Mouse (Mus musculus) hematopoietic stem cell, adult 5-6 weeks (primary cell): ENCODE results near the gene Fancd2. TPM values are rescaled to one million over a fixed set of nuclear protein-coding genes. Genes with fewer than 3 reads are reported as not detected.
A peak's percentile ranks its signal among the peaks of the same experiment; 100 is the strongest.

Source experiments
- ATAC-seq, 2 experiments: fragments of 125-278 bp in 1 of 2; replicated peaks in 1 of 2; 2 replicates each; pipeline ENCODE4 v1.8.0; 2016 to 2017; ENCODE audit warnings: inconsistent platforms in 2 of 2, mild to moderate bottlenecking in 2 of 2, moderate number of reproducible peaks in 2 of 2, low read depth in 1 of 2, moderate TSS enrichment in 1 of 2; ENCODE audit not compliant: low FRiP score in 2 of 2, poor library complexity in 2 of 2, severe bottlenecking in 2 of 2, insufficient read depth in 1 of 2, low TSS enrichment in 1 of 2
- total RNA-seq: library from RNA; stranded (forward); fragments of 172-1452, 232-1000 nt; gene quantifications from 2 replicates; pipeline ENCODE4 v1.2.3, GENCODE M21; 2017

Gene Fancd2
- total RNA-seq, 1 experiment from 2014 or later, result 25.4 TPM

- ATAC-seq, result no peak
These were observed 69.2 kb downstream of the Fancd2 start, which contains the start of gene Fancd2os for GRCm38 (mm10) chr6:113600543-113601139. Gene Fancd2os (minus strand): TSS chr6:113600715.

- ATAC-seq, result no peak
These were observed 71.3 kb downstream of the Fancd2 start for GRCm38 (mm10) chr6:113602821-113603220.

- no peak for ATAC-seq
These were observed 72.5 kb downstream of the Fancd2 start for GRCm38 (mm10) chr6:113603993-113604392.

GRCm38 (mm10) chr6:113604432-113605223 is 73.1 kb downstream of the Fancd2 start, which contains the start of gene Brk1:
Gene Brk1 (plus strand): TSS chr6:113604772.
- ATAC-seq, result peak; percentile 70 to 76

- no peak; a peak in 1 of 4 replicates for ATAC-seq
These were observed 73.7 kb downstream of the Fancd2 start for GRCm38 (mm10) chr6:113605224-113605545.

- no peak for ATAC-seq
These were observed 77.4 kb downstream of the Fancd2 start for GRCm38 (mm10) chr6:113608871-113609270.

GRCm38 (mm10) chr6:113609293-113609692 is 77.8 kb downstream of the Fancd2 start:
- ATAC-seq, result no peak

GRCm38 (mm10) chr6:113612258-113612969 is 80.9 kb downstream of the Fancd2 start:
- ATAC-seq, result no peak

GRCm38 (mm10) chr6:113614152-113614551 is 82.7 kb downstream of the Fancd2 start:
- no peak for ATAC-seq

- ATAC-seq, result no peak
These were observed 83.5 kb downstream of the Fancd2 start for GRCm38 (mm10) chr6:113614997-113615396.

GRCm38 (mm10) chr6:113615489-113615888 is 84.0 kb downstream of the Fancd2 start:
- ATAC-seq, result no peak

- ATAC-seq, result no peak
These were observed 91.9 kb downstream of the Fancd2 start for GRCm38 (mm10) chr6:113623386-113623785.

- peak; percentile 50 to 77 for ATAC-seq
These were observed 92.7 kb downstream of the Fancd2 start, which contains the start of gene Vhl for GRCm38 (mm10) chr6:113623941-113624751. Gene Vhl (plus strand): TSS chr6:113623959.

GRCm38 (mm10) chr6:113624989-113625770 is 93.7 kb downstream of the Fancd2 start:
- no peak for ATAC-seq

GRCm38 (mm10) chr6:113630322-113630721 is 98.8 kb downstream of the Fancd2 start:
- ATAC-seq, result no peak

GRCm38 (mm10) chr6:113632863-113633262 is 101.4 kb downstream of the Fancd2 start:
- no peak; a peak in 1 of 4 replicates for ATAC-seq
